Mouse (Mus musculus) heart, embryonic 14.5 days (tissue): ENCODE data around the gene Cabp1. TPM values are rescaled to one million over a fixed set of nuclear protein-coding genes. Genes with fewer than 3 reads are reported as not detected.

ENCODE experiments used
- ATAC-seq: fragments of 200-750 bp; cut with Nextera tagmentation; 2 replicates; pipeline ENCODE4 v1.8.0; 2017; ENCODE audit warnings: low read depth, moderate TSS enrichment; ENCODE audit not compliant: insufficient number of reproducible peaks, insufficient read depth, low FRiP score
- H3K27ac ChIP-seq, 2 experiments: fragments of 200-500 bp in 1 of 2; fragments of 300-500 bp in 1 of 2; sonication (generic) in 1 of 2; replicated peaks in 1 of 2; 2 replicates each; pipeline ENCODE4 v1.5.1; 2012 to 2014; ENCODE audit warnings: low read depth in 2 of 2, low read length in 2 of 2, control low read depth in 1 of 2, mild to moderate bottlenecking in 1 of 2, mixed read lengths in 1 of 2; ENCODE audit not compliant: control insufficient read depth in 1 of 2, insufficient read depth in 1 of 2
- H3K27me3 ChIP-seq: fragments of 300-500 bp; sonication (generic); 2 replicates; pipeline ENCODE4 v1.6.1; 2014; ENCODE audit warnings: mild to moderate bottlenecking, low read length, control low read depth; ENCODE audit not compliant: control insufficient read depth, insufficient read depth
- H3K36me3 ChIP-seq: fragments of 300-500 bp; sonication (generic); 2 replicates; pipeline ENCODE4 v1.6.1; 2014; ENCODE audit warnings: mild to moderate bottlenecking, control low read depth, low read length, mixed read lengths; ENCODE audit not compliant: control insufficient read depth, insufficient read depth
- H3K4me1 ChIP-seq, 2 experiments: fragments of 200-500 bp in 1 of 2; fragments of 300-500 bp in 1 of 2; sonication (generic) in 1 of 2; 2 replicates each; pipeline ENCODE4 v1.6.1; 2012 to 2014; ENCODE audit warnings: low read length in 2 of 2, control low read depth in 1 of 2, mixed read lengths in 1 of 2; ENCODE audit not compliant: control insufficient read depth in 2 of 2, insufficient read depth in 2 of 2
- H3K4me2 ChIP-seq: fragments of 300-500 bp; sonication (generic); 2 replicates; pipeline ENCODE4 v1.6.1; 2014; ENCODE audit warnings: mild to moderate bottlenecking, low read length
- H3K4me3 ChIP-seq, 2 experiments: fragments of 200-500 bp in 1 of 2; fragments of 300-500 bp in 1 of 2; sonication (generic) in 1 of 2; 2 replicates each; pipeline ENCODE4 v1.5.1; 2012 to 2014; ENCODE audit warnings: low read length in 2 of 2, mild to moderate bottlenecking in 2 of 2, control low read depth in 1 of 2, low read depth in 1 of 2, moderate library complexity in 1 of 2; ENCODE audit not compliant: control insufficient read depth in 1 of 2, insufficient read depth in 1 of 2
- H3K9ac ChIP-seq: fragments of 300-500 bp; sonication (generic); 2 replicates; pipeline ENCODE4 v1.6.1; 2014; ENCODE audit warnings: mild to moderate bottlenecking, low read length
- H3K9me3 ChIP-seq: fragments of 300-500 bp; sonication (generic); 2 replicates; pipeline ENCODE4 v1.6.1; 2016; ENCODE audit warnings: low read length, control low read depth; ENCODE audit not compliant: control insufficient read depth
- WGBS: fragments of 180-500 bp; shearing (Covaris S2); extraction: QIAGEN DNeasy Blood & Tissue Kit; methylation state at CpG from one replicate; pipeline ENCODE4 v1.1.7; 2014; 5-methylcytosine and 5-hydroxymethylcytosine counted together
- polyA plus RNA-seq: library from polyadenylated mRNA; unstranded; fragments of >200 nt; fragmentation: Nextera tagmentation; extraction: Ambion mirVana; gene quantifications from 2 replicates; pipeline ENCODE4 v1.2.1, GENCODE M21; 2014

The Cabp1 gene
- polyA plus RNA-seq, 1 experiment from 2014 or later = 0.77 TPM

GRCm38 (mm10) chr5:115217998-115218397 lies 23.8 kb upstream of the Cabp1 start:
- no peak for ATAC-seq
- WGBS = 85% methylated on average over 12 of the region's 12 CpGs

GRCm38 (mm10) chr5:115215273-115216185 lies 21.3 kb upstream of the Cabp1 start:
- peak overlapping the region; percentile 77 for H3K4me2 ChIP-seq
- H3K27ac ChIP-seq = no peak overlapping the region
- peak overlapping the region; percentile 63 for H3K9ac ChIP-seq
- H3K27me3 ChIP-seq = peaks cover 15% of the 10 kb centered on the region
- H3K9me3 ChIP-seq = no peaks in the 10 kb centered on the region
- H3K4me3 ChIP-seq = peak overlapping the region; percentile 40 to 47
- peaks cover 4 to 5% of the 10 kb centered on the region in 2 experiments; a peak in 1 of 4 replicates for H3K4me1 ChIP-seq
- no peak for ATAC-seq
- no peaks in the 10 kb centered on the region for H3K36me3 ChIP-seq
- WGBS = 21% methylated on average over 27 of the region's 27 CpGs

More at GRCm38 (mm10) chr5:115217998-115218397, 23.8 kb upstream of the Cabp1 start:
- Histone ChIP-seq H3K9me3 (peaks cover 4% of the 10 kb centered on the region; the same call in 1 of the 2 replicates), H3K4me3 (no peak overlapping the region), H3K9ac (no peak overlapping the region), H3K27me3 (peaks cover 15% of the 10 kb centered on the region), H3K4me2 (no peak overlapping the region), H3K36me3 (no peaks in the 10 kb centered on the region), H3K4me1 (peaks cover 9 to 12% of the 10 kb centered on the region in 2 experiments; a peak in 2 of 4 replicates), H3K27ac (no peak overlapping the region)

- Histone ChIP-seq H3K4me1 (peaks cover 4 to 5% of the 10 kb centered on the region in 2 experiments; a peak in 1 of 4 replicates), H3K27me3 (peaks cover 15% of the 10 kb centered on the region), H3K4me3 (peak overlapping the region; percentile 40 to 47), H3K9me3 (no peaks in the 10 kb centered on the region), H3K4me2 (peak overlapping the region; percentile 77), H3K27ac (no peak overlapping the region), H3K36me3 (no peaks in the 10 kb centered on the region), H3K9ac (peak overlapping the region; percentile 63)
- ATAC-seq = no peak
- WGBS = 2% methylated on average over 17 of the region's 17 CpGs
Observed at GRCm38 (mm10) chr5:115214864-115215263, 20.7 kb upstream of the Cabp1 start.

- 61% methylated on average over 4 of the region's 4 CpGs for WGBS
- Histone ChIP-seq H3K4me1 (peaks cover 4 to 5% of the 10 kb centered on the region in 2 experiments; a peak in 1 of 4 replicates), H3K4me2 (no peak overlapping the region), H3K9ac (no peak overlapping the region), H3K27me3 (peaks cover 15% of the 10 kb centered on the region), H3K36me3 (no peaks in the 10 kb centered on the region), H3K27ac (no peak overlapping the region), H3K4me3 (no peak overlapping the region), H3K9me3 (no peaks in the 10 kb centered on the region)
- no peak for ATAC-seq
Observed at GRCm38 (mm10) chr5:115212861-115213260, 18.7 kb upstream of the Cabp1 start.

- no peak for ATAC-seq
- 82% methylated on average over 9 of the region's 9 CpGs for WGBS
- Histone ChIP-seq H3K4me1 (peaks cover 4 to 5% of the 10 kb centered on the region in 2 experiments; a peak in 1 of 4 replicates), H3K9ac (no peak overlapping the region), H3K27ac (no peak overlapping the region), H3K9me3 (no peaks in the 10 kb centered on the region), H3K4me3 (no peak overlapping the region), H3K36me3 (no peaks in the 10 kb centered on the region), H3K27me3 (peaks cover 15% of the 10 kb centered on the region), H3K4me2 (no peak overlapping the region)
Observed at GRCm38 (mm10) chr5:115212451-115212850, 18.3 kb upstream of the Cabp1 start.

GRCm38 (mm10) chr5:115210380-115210779 lies 16.2 kb upstream of the Cabp1 start:
- no peak for ATAC-seq
- no peak overlapping the region for H3K27ac ChIP-seq
- no peaks in the 10 kb centered on the region for H3K9me3 ChIP-seq
- WGBS = 19% methylated on average over 1 of the region's 1 CpGs
- no peak overlapping the region for H3K9ac ChIP-seq
- peaks cover 6% of the 10 kb centered on the region for H3K27me3 ChIP-seq
- no peaks in the 10 kb centered on the region for H3K36me3 ChIP-seq
- no peak overlapping the region for H3K4me3 ChIP-seq
- peaks cover under 1 to 5% of the 10 kb centered on the region in 2 experiments; a peak in 1 of 4 replicates for H3K4me1 ChIP-seq
- H3K4me2 ChIP-seq = no peak overlapping the region

- H3K4me3 ChIP-seq = no peak overlapping the region
- H3K4me2 ChIP-seq = no peak overlapping the region
- no peak overlapping the region for H3K27ac ChIP-seq
- peaks cover 11% of the 10 kb centered on the region for H3K27me3 ChIP-seq
- H3K36me3 ChIP-seq = no peaks in the 10 kb centered on the region
- H3K4me1 ChIP-seq = peaks cover 8 to 15% of the 10 kb centered on the region in 2 experiments
- H3K9ac ChIP-seq = no peak overlapping the region
- 63% methylated on average over 5 of the region's 5 CpGs for WGBS
- H3K9me3 ChIP-seq = no peaks in the 10 kb centered on the region
- no peak for ATAC-seq
Observed at GRCm38 (mm10) chr5:115208601-115209000, 14.4 kb upstream of the Cabp1 start.
